Mouse (Mus musculus) liver, embryonic 13.5 days (tissue): ENCODE results near the gene Olfr186. TPM values are rescaled to one million over a fixed set of nuclear protein-coding genes. Genes with fewer than 3 reads are reported as not detected.
"Not testable (repeated sequence)": the region's sequence is repeated elsewhere in the genome, so short reads cannot be mapped to it uniquely, and the experiment has no call there.

Experiments used
- ATAC-seq: fragments of 200-750 bp; cut with Nextera tagmentation; 2 replicates; pipeline ENCODE4 v1.8.0; 2017; ENCODE audit warnings: low read depth, mild to moderate bottlenecking, moderate number of reproducible peaks, moderate library complexity
- DNase-seq: peaks from one replicate; pipeline ENCODE4 v3.0.0; 2022
- H3K27ac ChIP-seq: fragments of 300-500 bp; sonication (generic); 2 replicates; pipeline ENCODE4 v1.5.1; 2015; ENCODE audit warnings: moderate library complexity, mild to moderate bottlenecking, inconsistent platforms
- H3K27me3 ChIP-seq: fragments of 300-500 bp; sonication (generic); 2 replicates; pipeline ENCODE4 v1.6.1; 2015; ENCODE audit warnings: mild to moderate bottlenecking, inconsistent platforms
- H3K36me3 ChIP-seq: fragments of 300-500 bp; sonication (generic); 2 replicates; pipeline ENCODE4 v1.6.1; 2015; ENCODE audit warnings: mild to moderate bottlenecking, inconsistent platforms
- H3K4me1 ChIP-seq: fragments of 300-500 bp; sonication (generic); replicated peaks from 2 replicates; pipeline ENCODE4 v1.6.1; 2015; ENCODE audit warnings: inconsistent platforms
- H3K4me2 ChIP-seq: fragments of 300-500 bp; sonication (generic); 2 replicates; pipeline ENCODE4 v1.6.1; 2015; ENCODE audit warnings: inconsistent platforms, mild to moderate bottlenecking, moderate library complexity
- H3K4me3 ChIP-seq: fragments of 300-500 bp; sonication (generic); replicated peaks from 2 replicates; pipeline ENCODE4 v1.5.1; 2015; ENCODE audit warnings: mild to moderate bottlenecking, inconsistent platforms
- H3K9ac ChIP-seq: fragments of 300-500 bp; sonication (generic); 2 replicates; pipeline ENCODE4 v1.6.1; 2015; ENCODE audit warnings: mild to moderate bottlenecking, inconsistent platforms
- H3K9me3 ChIP-seq: fragments of 300-500 bp; sonication (generic); replicated peaks from 2 replicates; pipeline ENCODE4 v1.6.1; 2016; ENCODE audit warnings: inconsistent platforms
- WGBS: fragments of 180-500 bp; shearing (Covaris S2); methylation state at CpG from one replicate; pipeline ENCODE4 v1.1.7; 2015; ENCODE audit not compliant: insufficient replicate concordance; 5-methylcytosine and 5-hydroxymethylcytosine counted together
- polyA plus RNA-seq: library from polyadenylated mRNA; unstranded; fragments of >200 nt; fragmentation: Nextera tagmentation; extraction: Ambion mirVana; gene quantifications from 2 replicates; pipeline ENCODE4 v1.2.1, GENCODE M21; 2015

Gene Olfr186
- polyA plus RNA-seq: not detected in 2 replicates

GRCm38 (mm10) chr16:59030191-59030590 lies at the start of gene Olfr186:
TSS of gene Olfr186 (minus strand) at chr16:59030291.
- H3K4me3 ChIP-seq: no peak within 1 kb of the TSS
- no peaks in the 10 kb centered on the region; the same call in 1 of the 2 replicates for H3K9me3 ChIP-seq
- no peak within 1 kb of the TSS for H3K27ac ChIP-seq
- H3K27me3 ChIP-seq: no peaks in the 10 kb centered on the region
- DNase-seq (no peak), ATAC-seq (no peak)
- H3K4me1 ChIP-seq: no peaks in the 10 kb centered on the region
- H3K4me2 ChIP-seq: no peak within 1 kb of the TSS
- no peaks in the 10 kb centered on the region for H3K36me3 ChIP-seq
- WGBS: 75% methylated on average over 4 of the region's 4 CpGs
- no peak within 1 kb of the TSS for H3K9ac ChIP-seq

DNA sequence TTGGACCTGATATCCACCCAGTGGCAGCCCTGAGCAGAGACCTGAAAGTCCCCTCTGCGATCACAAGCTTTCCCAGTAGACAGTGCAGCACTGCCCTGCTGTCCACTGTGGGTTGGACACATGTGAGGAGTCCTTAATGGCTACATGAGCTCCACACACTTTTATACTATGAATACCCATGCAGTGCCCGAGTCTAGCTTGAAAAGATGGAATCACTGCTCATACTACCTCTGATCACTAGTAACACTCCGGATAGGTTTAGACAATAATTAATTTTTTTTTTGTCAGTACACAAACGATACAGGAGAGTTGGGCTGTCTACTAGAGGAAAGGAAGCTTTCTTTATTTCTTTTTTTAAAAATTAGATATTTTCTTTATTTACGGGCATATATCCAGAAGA lies 47.8 kb upstream of the Olfr186 start, which contains the start of gene Olfr190:
TSS of gene Olfr190 (minus strand) at position 101 of the 400 bp plus-strand sequence.
- no peak within 1 kb of the TSS for H3K9ac ChIP-seq
- no peak within 1 kb of the TSS for H3K27ac ChIP-seq
- no peak within 1 kb of the TSS for H3K4me3 ChIP-seq
- DNase-seq (no peak), ATAC-seq (no peak)
- no peaks in the 10 kb centered on the region for H3K27me3 ChIP-seq
- H3K36me3 ChIP-seq: no peaks in the 10 kb centered on the region
- 68% methylated on average over 5 of the region's 5 CpGs for WGBS
- H3K4me1 ChIP-seq: no peaks in the 10 kb centered on the region
- no peak within 1 kb of the TSS for H3K4me2 ChIP-seq
- H3K9me3 ChIP-seq: no peaks in the 10 kb centered on the region

DNA sequence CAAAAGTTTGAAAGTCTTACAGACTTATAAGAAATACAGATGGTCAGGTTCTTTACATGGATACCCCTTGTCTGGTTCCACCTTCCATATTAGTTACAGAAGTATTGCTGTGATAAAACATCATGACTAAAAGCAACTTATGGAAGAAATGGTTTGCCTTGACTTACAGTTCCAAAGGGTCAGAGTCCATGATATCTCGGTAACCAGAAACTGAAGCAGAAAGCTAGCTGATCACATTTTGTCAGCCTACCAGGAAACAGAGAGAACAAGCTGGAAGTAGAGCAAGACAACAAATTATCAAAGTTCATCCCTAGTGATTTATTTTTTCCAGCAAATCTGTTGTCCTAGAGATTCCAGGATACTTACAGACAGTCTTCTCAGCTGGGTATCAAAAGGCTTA lies 43.4 kb upstream of the Olfr186 start:
- H3K4me1 ChIP-seq: no peaks in the 10 kb centered on the region
- 64% methylated on average over 1 of the region's 1 CpGs for WGBS

DNA sequence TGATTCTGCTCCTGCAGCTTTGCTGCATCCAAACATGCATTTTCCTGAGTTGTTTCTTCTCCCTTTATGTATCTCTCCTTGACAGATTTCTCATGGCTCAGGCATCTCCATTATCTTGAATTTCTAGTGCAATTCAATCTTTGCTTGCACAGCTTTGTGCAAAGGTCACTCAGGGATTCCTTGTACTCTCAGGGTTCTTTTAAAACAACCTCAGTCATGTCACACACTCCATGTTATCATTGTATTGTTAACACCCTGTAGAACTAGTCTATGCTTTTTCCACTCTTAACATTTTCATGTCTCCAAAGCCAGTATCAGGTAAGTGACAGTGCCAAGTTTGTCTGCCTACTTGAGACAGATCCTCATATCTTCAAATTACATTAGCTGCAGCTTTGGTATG lies 41.7 kb upstream of the Olfr186 start:
- ATAC-seq: no peak

More for the DNA sequence above, 43.4 kb upstream of the Olfr186 start:
- ATAC-seq (no peak), DNase-seq (no peak)
- H3K9me3 ChIP-seq: no peaks in the 10 kb centered on the region
- no peak overlapping the region for H3K27ac ChIP-seq
- H3K36me3 ChIP-seq: no peaks in the 10 kb centered on the region
- no peak overlapping the region for H3K4me2 ChIP-seq
- no peak overlapping the region for H3K9ac ChIP-seq
- H3K4me3 ChIP-seq: no peak overlapping the region
- no peaks in the 10 kb centered on the region for H3K27me3 ChIP-seq

GRCm38 (mm10) chr16:59062411-59062810 lies 32.3 kb upstream of the Olfr186 start:
- 38% methylated on average over 3 of the region's 3 CpGs for WGBS
- H3K27ac ChIP-seq, H3K9ac ChIP-seq, DNase-seq, H3K36me3 ChIP-seq, H3K9me3 ChIP-seq, H3K4me3 ChIP-seq, ATAC-seq, H3K27me3 ChIP-seq, H3K4me2 ChIP-seq, H3K4me1 ChIP-seq: not testable (repeated sequence)

More for the DNA sequence above, 41.7 kb upstream of the Olfr186 start:
- H3K4me3 ChIP-seq: no peak overlapping the region
- no peaks in the 10 kb centered on the region for H3K36me3 ChIP-seq
- no peak overlapping the region for H3K9ac ChIP-seq
- no peaks in the 10 kb centered on the region for H3K27me3 ChIP-seq
- H3K9me3 ChIP-seq: no peaks in the 10 kb centered on the region
- H3K27ac ChIP-seq: no peak overlapping the region
- H3K4me2 ChIP-seq: no peak overlapping the region
- H3K4me1 ChIP-seq: no peaks in the 10 kb centered on the region
- no peak for DNase-seq

DNA sequence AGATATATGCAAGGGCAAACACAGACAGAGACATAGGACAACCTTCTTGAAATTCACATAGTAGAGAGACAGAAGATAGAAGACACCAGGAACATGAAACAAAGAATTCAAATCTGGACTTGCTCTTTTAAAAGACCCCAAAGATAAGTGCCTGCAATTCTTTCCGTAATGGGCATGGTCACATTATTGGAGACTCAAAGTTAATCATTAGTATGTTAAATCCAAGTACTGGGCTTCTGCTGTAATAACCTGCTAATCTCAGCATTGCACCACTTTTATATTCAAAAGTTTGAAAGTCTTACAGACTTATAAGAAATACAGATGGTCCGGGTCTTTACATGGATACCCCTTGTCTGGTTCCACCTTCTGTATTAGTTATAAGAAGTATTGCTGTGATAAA lies 19.2 kb upstream of the Olfr186 start:
- not testable (repeated sequence) for DNase-seq, H3K27ac ChIP-seq, ATAC-seq, H3K4me2 ChIP-seq, H3K27me3 ChIP-seq, H3K36me3 ChIP-seq, H3K4me1 ChIP-seq, H3K9ac ChIP-seq, H3K4me3 ChIP-seq, H3K9me3 ChIP-seq
- 71% methylated on average over 2 of the region's 2 CpGs for WGBS

- Histone ChIP-seq H3K4me2 (no peak overlapping the region), H3K9me3 (no peaks in the 10 kb centered on the region), H3K4me3 (no peak overlapping the region), H3K9ac (no peak overlapping the region), H3K36me3 (no peaks in the 10 kb centered on the region), H3K27ac (no peak overlapping the region), H3K27me3 (no peaks in the 10 kb centered on the region), H3K4me1 (no peaks in the 10 kb centered on the region)
- 39% methylated on average over 1 of the region's 1 CpGs for WGBS
- no peak for DNase-seq
- no peak for ATAC-seq
These were observed 18.8 kb upstream of the Olfr186 start for GRCm38 (mm10) chr16:59048860-59049259.

DNA sequence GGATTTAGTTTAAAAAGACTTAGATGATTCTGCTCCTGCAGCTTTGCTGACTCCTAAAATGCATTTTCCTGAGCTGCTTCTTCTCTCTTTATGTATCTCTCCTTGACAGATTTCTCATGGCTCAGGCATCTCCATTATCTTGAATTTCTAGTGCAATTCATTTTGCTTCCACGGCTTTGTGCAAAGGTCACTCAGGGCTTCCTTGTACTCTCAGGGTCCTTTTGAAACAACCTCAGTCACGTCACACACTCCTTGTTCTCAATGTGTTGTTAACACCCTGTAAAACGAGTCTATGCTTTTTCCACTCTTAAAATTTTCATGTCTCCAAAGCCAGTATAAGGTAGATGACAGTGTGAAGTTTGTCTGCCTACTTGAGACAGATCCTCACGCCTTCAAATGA lies 17.5 kb upstream of the Olfr186 start:
- Histone ChIP-seq H3K9ac (no peak overlapping the region), H3K4me2 (no peak overlapping the region), H3K4me1 (no peaks in the 10 kb centered on the region), H3K27me3 (no peaks in the 10 kb centered on the region), H3K36me3 (no peaks in the 10 kb centered on the region), H3K4me3 (no peak overlapping the region), H3K27ac (no peak overlapping the region), H3K9me3 (no peaks in the 10 kb centered on the region)
- no peak for ATAC-seq
- DNase-seq: no peak
- 51% methylated on average over 4 of the region's 4 CpGs for WGBS

- no peak overlapping the region for H3K9ac ChIP-seq
- H3K9me3 ChIP-seq: no peaks in the 10 kb centered on the region
- DNase-seq (no peak), ATAC-seq (no peak)
- 55% methylated on average over 3 of the region's 3 CpGs for WGBS
- H3K4me2 ChIP-seq: no peak overlapping the region
- H3K27ac ChIP-seq: no peak overlapping the region
- H3K4me3 ChIP-seq: no peak overlapping the region
- H3K36me3 ChIP-seq: no peaks in the 10 kb centered on the region
- no peaks in the 10 kb centered on the region for H3K27me3 ChIP-seq
- H3K4me1 ChIP-seq: no peaks in the 10 kb centered on the region
These were observed 15.7 kb upstream of the Olfr186 start for GRCm38 (mm10) chr16:59045835-59046234.

- no peaks in the 10 kb centered on the region for H3K9me3 ChIP-seq
- DNase-seq: no peak
- H3K4me3 ChIP-seq: no peak within 1 kb of the TSS
- H3K4me1 ChIP-seq: no peaks in the 10 kb centered on the region
- no peak within 1 kb of the TSS for H3K27ac ChIP-seq
- H3K27me3 ChIP-seq: no peaks in the 10 kb centered on the region
- H3K4me2 ChIP-seq: no peak within 1 kb of the TSS
- H3K36me3 ChIP-seq: no peaks in the 10 kb centered on the region
- ATAC-seq: no peak
- no peak within 1 kb of the TSS for H3K9ac ChIP-seq
- WGBS: 71% methylated on average over 7 of the region's 7 CpGs
These were observed 9.6 kb upstream of the Olfr186 start, which contains the start of gene Olfr187 for GRCm38 (mm10) chr16:59039710-59040109. TSS of gene Olfr187 (minus strand) at chr16:59039767.

DNA sequence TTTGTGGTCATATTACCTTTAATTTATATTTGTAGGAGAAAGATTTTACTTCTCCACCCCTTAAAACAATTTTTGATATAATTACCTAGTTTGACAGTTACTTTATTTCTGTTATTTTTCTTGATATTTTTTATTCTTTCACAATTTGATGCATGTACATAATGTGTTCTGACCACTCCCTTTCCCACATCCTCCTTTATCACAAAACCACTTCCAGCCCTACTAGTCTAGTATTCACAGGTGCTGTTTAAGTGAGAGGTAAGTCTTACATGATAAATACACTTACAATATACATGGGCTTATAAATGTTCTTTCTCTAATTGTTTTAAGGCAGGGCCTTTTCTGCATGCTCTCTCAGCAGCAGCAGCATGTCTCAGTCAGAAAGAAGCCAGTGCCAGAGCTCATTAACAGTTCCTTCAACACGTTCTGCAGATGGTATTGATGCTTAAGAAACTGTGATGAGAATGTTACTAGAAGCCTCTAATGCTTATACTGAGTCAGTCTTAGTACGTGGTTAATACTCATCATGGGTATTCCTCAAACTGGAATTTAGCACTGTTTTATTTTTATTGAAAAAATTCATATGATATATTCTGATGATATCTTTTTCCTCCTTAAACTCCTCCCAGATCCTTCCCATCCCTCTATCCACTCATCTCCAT lies 16.6 kb downstream of the Olfr186 start:
- Histone ChIP-seq H3K4me1 (no peaks in the 10 kb centered on the region), H3K27me3 (no peaks in the 10 kb centered on the region), H3K36me3 (no peaks in the 10 kb centered on the region), H3K27ac (no peak overlapping the region), H3K9ac (no peak overlapping the region), H3K9me3 (no peaks in the 10 kb centered on the region), H3K4me2 (no peak overlapping the region), H3K4me3 (no peak overlapping the region)
- 40% methylated on average over 2 of the region's 2 CpGs for WGBS
- no peak for DNase-seq
- no peak for ATAC-seq

DNA sequence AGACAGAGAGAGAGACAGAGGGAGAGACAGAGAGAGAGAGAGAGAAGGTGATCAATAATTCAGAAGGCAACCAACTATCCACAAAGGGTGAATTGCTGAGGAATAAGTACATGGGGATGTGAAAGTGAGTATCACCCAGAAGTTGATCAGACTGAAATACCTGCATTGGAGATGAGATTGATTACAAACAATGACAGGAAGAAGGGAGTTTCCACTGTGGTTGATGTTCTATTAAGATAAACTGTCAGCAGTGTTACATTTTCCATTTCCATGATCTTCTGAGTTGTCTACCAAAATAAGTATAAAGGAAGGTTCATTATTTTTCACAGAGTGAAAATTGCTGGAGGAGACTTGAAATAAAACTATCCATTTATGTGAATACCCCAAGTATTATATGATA lies 22.9 kb downstream of the Olfr186 start:
- Histone ChIP-seq H3K27ac (no peak overlapping the region), H3K9me3 (no peaks in the 10 kb centered on the region), H3K4me1 (no peaks in the 10 kb centered on the region), H3K36me3 (no peaks in the 10 kb centered on the region), H3K27me3 (no peaks in the 10 kb centered on the region), H3K4me3 (no peak overlapping the region), H3K4me2 (no peak overlapping the region), H3K9ac (no peak overlapping the region)
- ATAC-seq (no peak), DNase-seq (no peak)
